Mouse (Mus musculus): ENCODE data around the gene Mier3.
A peak's percentile ranks its signal among the peaks of the same experiment; 100 is the strongest.

The Mier3 gene

GRCm38 (mm10) chr13:111680679-111681078 is at the start of gene Mier3:
Gene Mier3, plus strand, starts transcription at chr13:111680979.
- no peak for DNase-seq (ENCODE audit: low spot score in 2 of 2)

GRCm38 (mm10) chr13:111634163-111635160 is 46.3 kb upstream of the Mier3 start:
- peak in 1 of 2 experiments; percentile 14 for DNase-seq (ENCODE audit: low spot score in 2 of 2)

GRCm38 (mm10) chr13:111640319-111640718 is 40.5 kb upstream of the Mier3 start:
- DNase-seq (ENCODE audit: low spot score in 2 of 2) = peak in 1 of 2 experiments; percentile 13

GRCm38 (mm10) chr13:111643636-111644035 is 37.1 kb upstream of the Mier3 start:
- DNase-seq (ENCODE audit: low spot score in 2 of 2) = no peak

GRCm38 (mm10) chr13:111646204-111646603 is 34.6 kb upstream of the Mier3 start:
- DNase-seq (ENCODE audit: low spot score in 2 of 2) = no peak

GRCm38 (mm10) chr13:111647279-111647678 is 33.5 kb upstream of the Mier3 start:
- no peak for DNase-seq (ENCODE audit: low spot score in 2 of 2)

GRCm38 (mm10) chr13:111651020-111651419 is 29.8 kb upstream of the Mier3 start:
- no peak for DNase-seq (ENCODE audit: low spot score in 2 of 2)

- DNase-seq (ENCODE audit: low spot score in 2 of 2) = no peak
These were observed 25.5 kb upstream of the Mier3 start for GRCm38 (mm10) chr13:111655273-111655672.

GRCm38 (mm10) chr13:111655856-111656255 is 24.9 kb upstream of the Mier3 start:
- DNase-seq (ENCODE audit: low spot score in 2 of 2) = no peak

GRCm38 (mm10) chr13:111656309-111656708 is 24.5 kb upstream of the Mier3 start:
- no peak for DNase-seq (ENCODE audit: low spot score in 2 of 2)

GRCm38 (mm10) chr13:111656769-111657168 is 24.0 kb upstream of the Mier3 start:
- DNase-seq (ENCODE audit: low spot score in 2 of 2) = no peak

GRCm38 (mm10) chr13:111658501-111659280 is 22.1 kb upstream of the Mier3 start:
- no peak for DNase-seq (ENCODE audit: low spot score in 2 of 2)

- DNase-seq (ENCODE audit: low spot score in 2 of 2) = no peak
These were observed 21.3 kb upstream of the Mier3 start for GRCm38 (mm10) chr13:111659430-111659829.

- no peak for DNase-seq (ENCODE audit: low spot score in 2 of 2)
These were observed 20.7 kb upstream of the Mier3 start for GRCm38 (mm10) chr13:111660072-111660471.

GRCm38 (mm10) chr13:111660556-111660955 is 20.2 kb upstream of the Mier3 start:
- no peak for DNase-seq (ENCODE audit: low spot score in 2 of 2)

- DNase-seq (ENCODE audit: low spot score in 2 of 2) = no peak
These were observed 12.8 kb upstream of the Mier3 start for GRCm38 (mm10) chr13:111668016-111668415.

- DNase-seq (ENCODE audit: low spot score in 2 of 2) = no peak
These were observed 3.9 kb upstream of the Mier3 start for GRCm38 (mm10) chr13:111676841-111677240.

- DNase-seq (ENCODE audit: low spot score in 2 of 2) = peak; percentile 39 to 43
These were observed 3.4 kb downstream of the Mier3 start for GRCm38 (mm10) chr13:111684056-111684625.

GRCm38 (mm10) chr13:111685751-111686462 is 5.1 kb downstream of the Mier3 start:
- DNase-seq (ENCODE audit: low spot score in 2 of 2) = peak; percentile 72 to 84

GRCm38 (mm10) chr13:111686522-111687284 is 5.9 kb downstream of the Mier3 start:
- peak; percentile 11 to 36 for DNase-seq (ENCODE audit: low spot score in 2 of 2)
